In genomic region chr1:52113666-52114069, GRCm38 (mm10) we compare ENCODE assay signal across 8 mouse cellular contexts. TPM values are rescaled to one million over a fixed set of nuclear protein-coding genes. Genes with fewer than 3 reads are reported as not detected.
DNase-seq lines count a peak whose midpoint lies in the region; ATAC-seq lines count a peak whose summit lies in the region.

No protein-coding gene starts in this region.

- whole genome bisulfite sequencing in heart, embryonic 14.5 days = under 1% methylated on average over 32 of the region's 32 CpGs
- WGBS in liver, embryonic 13.5 days (ENCODE audit: insufficient replicate concordance) = under 1% methylated on average over 32 of the region's 32 CpGs
- under 1% methylated on average over 32 of the region's 32 CpGs for whole genome bisulfite sequencing in stomach, embryonic 16.5 days

- H3K36me3 ChIP-seq in heart, embryonic 14.5 days (ENCODE audit: control insufficient read depth, insufficient read depth, low read length) = no peaks in the 10 kb centered on the region
- no peaks in the 10 kb centered on the region for H3K36me3 ChIP-seq in liver, embryonic 13.5 days
- no peaks in the 10 kb centered on the region for H3K36me3 ChIP-seq in stomach, embryonic 16.5 days (ENCODE audit: control insufficient read depth, insufficient read depth, low read length)

- no peaks in the 10 kb centered on the region for H3K9me3 ChIP-seq in heart, embryonic 14.5 days (ENCODE audit: control insufficient read depth, low read length)
- no peaks in the 10 kb centered on the region for H3K9me3 ChIP-seq in liver, embryonic 13.5 days (replicated peaks)
- H3K9me3 ChIP-seq in stomach, embryonic 16.5 days (replicated peaks; ENCODE audit: control insufficient read depth, low read length) = no peaks in the 10 kb centered on the region

- H3K4me2 ChIP-seq in heart, embryonic 14.5 days (ENCODE audit: low read length) = peak overlapping the region; percentile 72
- H3K4me2 ChIP-seq in liver, embryonic 13.5 days = peak overlapping the region; percentile 87
- H3K4me2 ChIP-seq in stomach, embryonic 16.5 days (ENCODE audit: low read depth, low read length) = peak overlapping the region; percentile 86

- peak overlapping the region; percentile 71 for H3K4me3 ChIP-seq in brown adipose tissue, adult 24 weeks (ENCODE audit: insufficient read depth, low read depth, low read length)
- H3K4me3 ChIP-seq in heart, embryonic 14.5 days (ENCODE audit: control insufficient read depth in 1 of 2, insufficient read depth in 1 of 2, low read depth in 1 of 2, low read length in 2 of 2) = peak overlapping the region; percentile 41 to 46
- H3K4me3 ChIP-seq in liver, embryonic 13.5 days (replicated peaks) = peak overlapping the region; percentile 66
- peak overlapping the region; percentile 49 for H3K4me3 ChIP-seq in stomach, embryonic 16.5 days (replicated peaks; ENCODE audit: low read length)

- ATAC-seq in heart, embryonic 14.5 days (ENCODE audit: insufficient number of reproducible peaks, insufficient read depth, low FRiP score, low read depth) = peak; percentile 96
- peak; percentile 96 for ATAC-seq in liver, embryonic 13.5 days (ENCODE audit: low read depth)
- peak; percentile 98 for ATAC-seq in stomach, embryonic 16.5 days (ENCODE audit: insufficient read depth, low FRiP score)

- no peaks in the 10 kb centered on the region for H3K27me3 ChIP-seq in heart, embryonic 14.5 days (ENCODE audit: control insufficient read depth, insufficient read depth, low read length)
- H3K27me3 ChIP-seq in liver, embryonic 13.5 days = no peaks in the 10 kb centered on the region
- H3K27me3 ChIP-seq in stomach, embryonic 16.5 days (ENCODE audit: control insufficient read depth, insufficient read depth, low read length) = no peaks in the 10 kb centered on the region

- H3K9ac ChIP-seq in heart, embryonic 14.5 days (ENCODE audit: low read length) = peak overlapping the region; percentile 77
- H3K9ac ChIP-seq in liver, embryonic 13.5 days = peak overlapping the region; percentile 76
- H3K9ac ChIP-seq in stomach, embryonic 16.5 days (ENCODE audit: low read length) = peak overlapping the region; percentile 72

- H3K4me1 ChIP-seq in brown adipose tissue, adult 24 weeks (ENCODE audit: control insufficient read depth, insufficient read depth, insufficient read length, low read length) = peaks cover 9% of the 10 kb centered on the region; the same call in 1 of the 2 replicates
- peaks cover 3 to 6% of the 10 kb centered on the region in 2 experiments; a peak in 3 of 4 replicates for H3K4me1 ChIP-seq in heart, embryonic 14.5 days (ENCODE audit: control insufficient read depth in 2 of 2, insufficient read depth in 2 of 2, low read length in 2 of 2)
- peaks cover 17% of the 10 kb centered on the region for H3K4me1 ChIP-seq in liver, embryonic 13.5 days (replicated peaks)
- H3K4me1 ChIP-seq in stomach, embryonic 16.5 days (ENCODE audit: control insufficient read depth, insufficient read depth, low read length) = peaks cover 5% of the 10 kb centered on the region

- peak overlapping the region; percentile 93 for H3K27ac ChIP-seq in brown adipose tissue, adult 24 weeks (replicated peaks; ENCODE audit: low read depth, low read length)
- H3K27ac ChIP-seq in heart, embryonic 14.5 days (replicated peaks in 1 of 2; ENCODE audit: control insufficient read depth in 1 of 2, insufficient read depth in 1 of 2, low read depth in 2 of 2, low read length in 2 of 2) = peak overlapping the region; percentile 81 to 82
- peak overlapping the region; percentile 69 for H3K27ac ChIP-seq in liver, embryonic 13.5 days
- peak overlapping the region; percentile 82 for H3K27ac ChIP-seq in stomach, embryonic 16.5 days (ENCODE audit: low read length)

- peak; percentile 99 for DNase-seq in CD4-positive, CD25-positive, alpha-beta regulatory T cell, adult 2 months (ENCODE audit: low read depth, low spot score)
- DNase-seq in fibroblast of lung, adult 2 months (ENCODE audit: low read depth) = peak; percentile 87
- peak; percentile 99 for DNase-seq in kidney, postnatal 14 days
- peak; percentile 97 for DNase-seq in liver, embryonic 13.5 days
- DNase-seq in neural tube, embryonic 10.5 days (ENCODE audit: extremely low spot score, low spot score) = peak; percentile 98

RNA-seq across cellular contexts. Expression of gene Stat1, which starts 5.6 kb away (rescaled TPM):
- 46.2 and 49.0 TPM in 2 replicates for polyA plus RNA-seq in brown adipose tissue, adult 24 weeks (2012; ENCODE audit: insufficient read depth, insufficient read length, missing spikeins)
- polyA plus RNA-seq in heart, embryonic 14.5 days (2014; fragmentation: Nextera tagmentation; extraction: Ambion mirVana) = 31.7 and 38.0 TPM in 2 replicates
- 19.1 and 20.9 TPM in 2 replicates for polyA plus RNA-seq in liver, embryonic 13.5 days (2015; fragmentation: Nextera tagmentation; extraction: Ambion mirVana)
- 23.4 and 23.8 TPM in 2 replicates for polyA plus RNA-seq in stomach, embryonic 16.5 days (2015; fragmentation: Nextera tagmentation; extraction: Ambion mirVana)

Comparison
In these comparisons a context has a peak if more than half of its experiments do, and no peak if none do; other contexts are left out.
1. Peak in every context shown above with its lines: DNase-seq, ATAC-seq, H3K4me3 ChIP-seq and H3K27ac ChIP-seq.